Mouse (Mus musculus): Measurements from ENCODE around the gene Cuzd1. TPM values are rescaled to one million over a fixed set of nuclear protein-coding genes. Genes with fewer than 3 reads are reported as not detected.

Gene Cuzd1
- 0.17 TPM in 1 of 2 replicates, not detected in the other for polyA plus RNA-seq (2014; fragmentation: Nextera tagmentation; extraction: Ambion mirVana)

- ATAC-seq (ENCODE audit: low read depth) (no peak), DNase-seq (ENCODE audit: low spot score) (no peak)
- no peaks in the 10 kb centered on the region for H3K9me3 ChIP-seq (ENCODE audit: control insufficient read depth, low read length)
- H3K4me1 ChIP-seq (ENCODE audit: control insufficient read depth, insufficient read depth, low read length), result no peaks in the 10 kb centered on the region
- H3K27me3 ChIP-seq (replicated peaks; ENCODE audit: control insufficient read depth, insufficient read depth, low read length), result no peaks in the 10 kb centered on the region
- H3K36me3 ChIP-seq (ENCODE audit: control insufficient read depth, insufficient read depth, low read length), result no peaks in the 10 kb centered on the region
- no peak within 1 kb of the TSS for H3K9ac ChIP-seq (ENCODE audit: low read depth, low read length)
- no peak within 1 kb of the TSS for H3K27ac ChIP-seq (replicated peaks; ENCODE audit: low read depth, low read length)
- H3K4me3 ChIP-seq (ENCODE audit: low read depth, low read length), result no peak within 1 kb of the TSS
- no peak within 1 kb of the TSS for H3K4me2 ChIP-seq (ENCODE audit: low read depth, low read length)
- 59% methylated on average over 2 of the region's 2 CpGs for WGBS
These were observed at the start of gene Cuzd1 for GRCm38 (mm10) chr7:131322192-131322591. Gene Cuzd1, minus strand, starts transcription at chr7:131322292.

GRCm38 (mm10) chr7:131371470-131371860 lies 49.4 kb upstream of the Cuzd1 start:
- H3K27ac ChIP-seq (replicated peaks; ENCODE audit: low read depth, low read length), result peak overlapping the region; percentile 92
- H3K9ac ChIP-seq (ENCODE audit: low read depth, low read length), result peak overlapping the region; percentile 92
- ATAC-seq (ENCODE audit: low read depth), result no peak

GRCm38 (mm10) chr7:131370648-131371469 lies 48.8 kb upstream of the Cuzd1 start, which contains the start of gene Pstk:
Gene Pstk, plus strand, starts transcription at chr7:131371141.
- ATAC-seq (ENCODE audit: low read depth) (peak; percentile 95), DNase-seq (ENCODE audit: low spot score) (peak; percentile 93)
- Histone ChIP-seq H3K36me3 (ENCODE audit: control insufficient read depth, insufficient read depth, low read length) (peaks cover 7% of the 10 kb centered on the region; the same call in 1 of the 2 replicates), H3K9me3 (ENCODE audit: control insufficient read depth, low read length) (no peaks in the 10 kb centered on the region), H3K4me2 (ENCODE audit: low read depth, low read length) (peak within 1 kb of the TSS; percentile 69), H3K27me3 (replicated peaks; ENCODE audit: control insufficient read depth, insufficient read depth, low read length) (no peaks in the 10 kb centered on the region), H3K9ac (ENCODE audit: low read depth, low read length) (peak within 1 kb of the TSS; percentile 92), H3K4me3 (ENCODE audit: low read depth, low read length) (peak within 1 kb of the TSS; percentile 83), H3K27ac (replicated peaks; ENCODE audit: low read depth, low read length) (peak within 1 kb of the TSS; percentile 92), H3K4me1 (ENCODE audit: control insufficient read depth, insufficient read depth, low read length) (peaks cover 9% of the 10 kb centered on the region)
- WGBS, result 4% methylated on average over 47 of the region's 47 CpGs

More at GRCm38 (mm10) chr7:131371470-131371860, 49.4 kb upstream of the Cuzd1 start:
- WGBS, result 6% methylated on average over 9 of the region's 9 CpGs
- H3K4me2 ChIP-seq (ENCODE audit: low read depth, low read length), result peak overlapping the region; percentile 69
- H3K36me3 ChIP-seq (ENCODE audit: control insufficient read depth, insufficient read depth, low read length), result peaks cover 7% of the 10 kb centered on the region; the same call in 1 of the 2 replicates
- no peaks in the 10 kb centered on the region for H3K27me3 ChIP-seq (replicated peaks; ENCODE audit: control insufficient read depth, insufficient read depth, low read length)
- H3K4me1 ChIP-seq (ENCODE audit: control insufficient read depth, insufficient read depth, low read length), result peaks cover 9% of the 10 kb centered on the region
- no peak for DNase-seq (ENCODE audit: low spot score)
- peak overlapping the region; percentile 83 for H3K4me3 ChIP-seq (ENCODE audit: low read depth, low read length)
- no peaks in the 10 kb centered on the region for H3K9me3 ChIP-seq (ENCODE audit: control insufficient read depth, low read length)

GRCm38 (mm10) chr7:131364131-131364530 lies 42.0 kb upstream of the Cuzd1 start:
- Histone ChIP-seq H3K4me3 (ENCODE audit: low read depth, low read length) (no peak overlapping the region), H3K4me2 (ENCODE audit: low read depth, low read length) (no peak overlapping the region), H3K9ac (ENCODE audit: low read depth, low read length) (no peak overlapping the region), H3K27me3 (replicated peaks; ENCODE audit: control insufficient read depth, insufficient read depth, low read length) (no peaks in the 10 kb centered on the region), H3K27ac (replicated peaks; ENCODE audit: low read depth, low read length) (no peak overlapping the region), H3K9me3 (ENCODE audit: control insufficient read depth, low read length) (no peaks in the 10 kb centered on the region), H3K36me3 (ENCODE audit: control insufficient read depth, insufficient read depth, low read length) (peaks cover 3% of the 10 kb centered on the region; the same call in 1 of the 2 replicates), H3K4me1 (ENCODE audit: control insufficient read depth, insufficient read depth, low read length) (peaks cover 12% of the 10 kb centered on the region)
- 94% methylated on average over 8 of the region's 8 CpGs for WGBS
- DNase-seq (ENCODE audit: low spot score), result no peak
- no peak for ATAC-seq (ENCODE audit: low read depth)

GRCm38 (mm10) chr7:131362615-131363300 lies 40.7 kb upstream of the Cuzd1 start, which contains the start of gene 2310057M21Rik:
Gene 2310057M21Rik, minus strand, starts transcription at chr7:131362759.
- no peaks in the 10 kb centered on the region for H3K9me3 ChIP-seq (ENCODE audit: control insufficient read depth, low read length)
- no peaks in the 10 kb centered on the region for H3K27me3 ChIP-seq (replicated peaks; ENCODE audit: control insufficient read depth, insufficient read depth, low read length)
- DNase-seq (ENCODE audit: low spot score), result peak; percentile 99
- peak within 1 kb of the TSS; percentile 81 for H3K4me2 ChIP-seq (ENCODE audit: low read depth, low read length)
- H3K9ac ChIP-seq (ENCODE audit: low read depth, low read length), result peak within 1 kb of the TSS; percentile 92
- peak within 1 kb of the TSS; percentile 87 for H3K4me3 ChIP-seq (ENCODE audit: low read depth, low read length)
- peak within 1 kb of the TSS; percentile 88 for H3K27ac ChIP-seq (replicated peaks; ENCODE audit: low read depth, low read length)
- peaks cover 15% of the 10 kb centered on the region for H3K36me3 ChIP-seq (ENCODE audit: control insufficient read depth, insufficient read depth, low read length)
- ATAC-seq (ENCODE audit: low read depth), result peak; percentile 98
- peaks cover 12% of the 10 kb centered on the region for H3K4me1 ChIP-seq (ENCODE audit: control insufficient read depth, insufficient read depth, low read length)
- under 1% methylated on average over 49 of the region's 55 CpGs for WGBS

- Histone ChIP-seq H3K9ac (ENCODE audit: low read depth, low read length) (peak overlapping the region; percentile 92), H3K4me3 (ENCODE audit: low read depth, low read length) (peak overlapping the region; percentile 87), H3K27me3 (replicated peaks; ENCODE audit: control insufficient read depth, insufficient read depth, low read length) (no peaks in the 10 kb centered on the region), H3K9me3 (ENCODE audit: control insufficient read depth, low read length) (no peaks in the 10 kb centered on the region), H3K36me3 (ENCODE audit: control insufficient read depth, insufficient read depth, low read length) (peaks cover 20% of the 10 kb centered on the region), H3K4me1 (ENCODE audit: control insufficient read depth, insufficient read depth, low read length) (peaks cover 12% of the 10 kb centered on the region), H3K27ac (replicated peaks; ENCODE audit: low read depth, low read length) (peak overlapping the region; percentile 87), H3K4me2 (ENCODE audit: low read depth, low read length) (peak overlapping the region; percentile 81)
- under 1% methylated on average over 34 of the region's 35 CpGs for WGBS
- peak; percentile 77 for ATAC-seq (ENCODE audit: low read depth)
- DNase-seq (ENCODE audit: low spot score), result no peak
These were observed 40.1 kb upstream of the Cuzd1 start for GRCm38 (mm10) chr7:131362269-131362614.

GRCm38 (mm10) chr7:131356105-131356504 lies 34.0 kb upstream of the Cuzd1 start:
- Histone ChIP-seq H3K4me1 (ENCODE audit: control insufficient read depth, insufficient read depth, low read length) (0 out of 2 replicates have a peak, but pooled peaks cover 2% of the 10 kb centered on the region), H3K36me3 (ENCODE audit: control insufficient read depth, insufficient read depth, low read length) (peaks cover 65% of the 10 kb centered on the region), H3K4me2 (ENCODE audit: low read depth, low read length) (no peak overlapping the region), H3K27ac (replicated peaks; ENCODE audit: low read depth, low read length) (no peak overlapping the region), H3K9ac (ENCODE audit: low read depth, low read length) (no peak overlapping the region), H3K4me3 (ENCODE audit: low read depth, low read length) (no peak overlapping the region), H3K27me3 (replicated peaks; ENCODE audit: control insufficient read depth, insufficient read depth, low read length) (no peaks in the 10 kb centered on the region), H3K9me3 (ENCODE audit: control insufficient read depth, low read length) (no peaks in the 10 kb centered on the region)
- DNase-seq (ENCODE audit: low spot score), result no peak
- 96% methylated on average over 13 of the region's 13 CpGs for WGBS
- no peak for ATAC-seq (ENCODE audit: low read depth)

- H3K27ac ChIP-seq (replicated peaks; ENCODE audit: low read depth, low read length), result no peak overlapping the region
- no peak overlapping the region for H3K4me3 ChIP-seq (ENCODE audit: low read depth, low read length)
- H3K27me3 ChIP-seq (replicated peaks; ENCODE audit: control insufficient read depth, insufficient read depth, low read length), result no peaks in the 10 kb centered on the region
- ATAC-seq (ENCODE audit: low read depth) (no peak), DNase-seq (ENCODE audit: low spot score) (no peak)
- H3K9me3 ChIP-seq (ENCODE audit: control insufficient read depth, low read length), result no peaks in the 10 kb centered on the region
- 77% methylated on average over 7 of the region's 7 CpGs for WGBS
- H3K36me3 ChIP-seq (ENCODE audit: control insufficient read depth, insufficient read depth, low read length), result peaks cover 75% of the 10 kb centered on the region
- no peak overlapping the region for H3K4me2 ChIP-seq (ENCODE audit: low read depth, low read length)
- no peak overlapping the region for H3K9ac ChIP-seq (ENCODE audit: low read depth, low read length)
- H3K4me1 ChIP-seq (ENCODE audit: control insufficient read depth, insufficient read depth, low read length), result no peaks in the 10 kb centered on the region
These were observed 23.9 kb upstream of the Cuzd1 start for GRCm38 (mm10) chr7:131345856-131346541.

All from embryonic facial prominence, embryonic 14.5 days (tissue).